ENCODE assay signal across 32 mouse cellular contexts in the genomic region with DNA sequence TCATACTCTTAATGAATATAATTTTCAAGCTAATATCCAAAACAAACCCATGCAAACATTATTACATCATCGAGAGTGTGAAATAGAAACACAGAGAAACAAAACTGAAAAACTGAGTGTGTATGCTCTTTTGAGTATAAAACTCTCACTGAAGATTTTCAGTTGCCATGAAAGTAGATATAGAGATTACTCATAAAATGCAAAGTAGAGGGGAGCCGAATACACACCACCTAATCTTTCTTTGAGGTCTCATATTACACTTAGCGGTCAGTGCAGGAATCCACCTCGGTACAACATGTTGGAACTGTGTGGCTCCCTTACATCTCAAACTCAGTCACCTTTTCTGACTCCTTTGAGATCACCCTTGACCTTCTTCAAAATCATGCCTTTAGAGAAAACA. TPM values are rescaled to one million over a fixed set of nuclear protein-coding genes. Genes with fewer than 3 reads are reported as not detected.
DNase-seq lines count a peak whose midpoint lies in the region; ATAC-seq and TF ChIP-seq lines count a peak whose summit lies in the region.
"Had no signal": no experiment of that assay in that cellular context is flagged by ENCODE, and none has a peak within 500 bp of the region (broad histone marks: within the 10 kb centered on the region; RNA-seq: fewer than 3 reads in every experiment).

No protein-coding gene starts in this region.

- H3K9ac ChIP-seq in CH12.LX (ENCODE audit: insufficient read depth, low read depth), result no peak overlapping the region
- H3K9ac ChIP-seq in kidney, embryonic 15.5 days, result no peak overlapping the region
- H3K9ac ChIP-seq: embryonic facial prominence, embryonic 12.5 days; forebrain, embryonic 13.5 days; heart, embryonic 13.5 days; hindbrain, embryonic 12.5 days; hindbrain, embryonic 15.5 days had no signal

- no peak for TF ChIP-seq POLR2A in CH12.LX (IDR thresholded peaks at IDR 0.05; ENCODE audit: low read depth, low read length)
- TF ChIP-seq POLR2A in embryonic fibroblast, embryonic 13.5 days (IDR thresholded peaks at IDR 0.05; ENCODE audit: low read depth, low read length), result no peak
- no peak for TF ChIP-seq POLR2A in myocyte (IDR thresholded peaks at IDR 0.05; ENCODE audit: insufficient read length, low read depth)

- DNase-seq in 3T3-L1 (ENCODE audit: low read depth, low spot score) (peak; percentile 35), CH12.LX (ENCODE audit: extremely low read depth) (peak; percentile 17)
- no peak for DNase-seq in layer of hippocampus, postnatal 25 days (ENCODE audit: extremely low spot score in 1 of 2, low spot score in 1 of 2)
- no peak for DNase-seq in Muller cell, postnatal 12 days (ENCODE audit: inconsistent ontology term)
- DNase-seq: adrenal gland, postnatal 10 days; adrenal gland, postnatal 36 days; cerebellum, adult 18-20 months; cerebellum, adult 9-10 months; cerebellum, postnatal 14 days; gastrocnemius, postnatal 10 days; gastrocnemius, postnatal 36 days; heart, adult 2 months had no signal

- H3K27ac ChIP-seq in CH12.LX (ENCODE audit: insufficient read depth, low read depth), result no peak overlapping the region
- peak overlapping the region; percentile 98 for H3K27ac ChIP-seq in embryonic fibroblast, embryonic 13.5 days (ENCODE audit: insufficient read depth, low read length)
- H3K27ac ChIP-seq in kidney, embryonic 15.5 days, result no peak overlapping the region
- H3K27ac ChIP-seq: embryonic facial prominence, embryonic 12.5 days; forebrain, embryonic 10.5 days; forebrain, embryonic 13.5 days; heart, adult 2 months; heart, embryonic 10.5 days; heart, embryonic 13.5 days; hindbrain, embryonic 12.5 days; hindbrain, embryonic 15.5 days had no signal

- no peak for TF ChIP-seq CTCF in CH12.LX (conservative IDR thresholded peaks at IDR 0.05 in 1 of 2, IDR thresholded peaks at IDR 0.05 in 1 of 2; ENCODE audit: low read depth in 2 of 2, low read length in 2 of 2)
- no peak for TF ChIP-seq CTCF in embryonic fibroblast, embryonic 13.5 days (IDR thresholded peaks at IDR 0.05; ENCODE audit: borderline replicate concordance, insufficient read depth, low read length)

- 43% methylated on average over 4 of the region's 4 CpGs for WGBS in kidney, embryonic 15.5 days

- H3K79me2 ChIP-seq in CH12.LX (replicated peaks; ENCODE audit: control insufficient read depth, extremely low read depth, insufficient read depth, poor library complexity, severe bottlenecking) (no peaks in the 10 kb centered on the region), myocyte (ENCODE audit: control insufficient read depth, insufficient read depth) (no peaks in the 10 kb centered on the region)

- TF ChIP-seq EP300 in CH12.LX (IDR thresholded peaks at IDR 0.05; ENCODE audit: low read length), result peak; percentile 50

- H3K4me3 ChIP-seq in CH12.LX (replicated peaks in 1 of 3; ENCODE audit: low read depth in 2 of 3, low read length in 2 of 3, poor library complexity in 1 of 3) (no peak overlapping the region), myocyte (no peak overlapping the region)
- no peak overlapping the region for H3K4me3 ChIP-seq in embryonic fibroblast, embryonic 13.5 days (ENCODE audit: insufficient read depth, low read length)
- H3K4me3 ChIP-seq in kidney, embryonic 15.5 days (replicated peaks), result no peak overlapping the region
- H3K4me3 ChIP-seq: embryonic facial prominence, embryonic 12.5 days; forebrain, embryonic 10.5 days; forebrain, embryonic 13.5 days; heart, adult 2 months; heart, embryonic 10.5 days; heart, embryonic 13.5 days; hindbrain, embryonic 12.5 days; hindbrain, embryonic 15.5 days had no signal

- H3ac ChIP-seq in myocyte (ENCODE audit: control insufficient read depth, insufficient read length), result no peak overlapping the region

- in situ Hi-C loops in CH12.LX (cut with MboI; ENCODE audit: low pct_ligation_motif_present, low pct_unique_long_range_greater_than_20kb, low sequenced_read_pairs), result no loop called here

- H3K9me3 ChIP-seq in CH12.LX (replicated peaks; ENCODE audit: low read length), result no peaks in the 10 kb centered on the region
- H3K9me3 ChIP-seq in kidney, embryonic 15.5 days (replicated peaks), result no peaks in the 10 kb centered on the region
- H3K9me3 ChIP-seq: embryonic facial prominence, embryonic 12.5 days; forebrain, embryonic 10.5 days; forebrain, embryonic 13.5 days; G1E; heart, embryonic 10.5 days; heart, embryonic 13.5 days; hindbrain, embryonic 12.5 days; hindbrain, embryonic 15.5 days had no signal

- H3K4me2 ChIP-seq in CH12.LX (ENCODE audit: insufficient read depth, low read depth, poor library complexity, severe bottlenecking), result peak overlapping the region; percentile 7; the same call in 1 of the 2 replicates
- H3K4me2 ChIP-seq in myocyte (ENCODE audit: low read depth), result peak overlapping the region; percentile 65
- H3K4me2 ChIP-seq in kidney, embryonic 15.5 days, result no peak overlapping the region
- H3K4me2 ChIP-seq: embryonic facial prominence, embryonic 12.5 days; forebrain, embryonic 13.5 days; heart, embryonic 13.5 days; hindbrain, embryonic 12.5 days; hindbrain, embryonic 15.5 days had no signal

- H3K4me1 ChIP-seq in CH12.LX (ENCODE audit: control insufficient read depth in 1 of 2, insufficient read depth in 2 of 2), result peaks cover 0 to 9% of the 10 kb centered on the region in 2 experiments; a peak in 3 of 4 replicates
- no peaks in the 10 kb centered on the region for H3K4me1 ChIP-seq in embryonic fibroblast, embryonic 13.5 days (ENCODE audit: control insufficient read depth, insufficient read depth, low read length)
- H3K4me1 ChIP-seq in kidney, embryonic 15.5 days, result 0 out of 2 replicates have a peak, but pooled peaks cover 3% of the 10 kb centered on the region
- H3K4me1 ChIP-seq: embryonic facial prominence, embryonic 12.5 days; forebrain, embryonic 10.5 days; forebrain, embryonic 13.5 days; heart, embryonic 10.5 days; hindbrain, embryonic 12.5 days; hindbrain, embryonic 15.5 days had no signal

- ATAC-seq in kidney, embryonic 15.5 days (replicated peaks; ENCODE audit: low FRiP score), result no peak
- ATAC-seq: forebrain, embryonic 13.5 days; forebrain, embryonic 16.5 days; intestine, embryonic 16.5 days had no signal

- H3K36me3 ChIP-seq in CH12.LX (replicated peaks in 1 of 2; ENCODE audit: control insufficient read depth in 1 of 2, insufficient read depth in 1 of 2, low read length in 1 of 2), result no peaks in the 10 kb centered on the region
- H3K36me3 ChIP-seq in myocyte (ENCODE audit: control insufficient read depth, insufficient read depth), result no peaks in the 10 kb centered on the region
- no peaks in the 10 kb centered on the region for H3K36me3 ChIP-seq in kidney, embryonic 15.5 days
- H3K36me3 ChIP-seq: embryonic facial prominence, embryonic 12.5 days; forebrain, embryonic 10.5 days; G1E; heart, embryonic 10.5 days; heart, embryonic 13.5 days; hindbrain, embryonic 12.5 days; hindbrain, embryonic 15.5 days had no signal

- H3K27me3 ChIP-seq in CH12.LX (replicated peaks) (no peaks in the 10 kb centered on the region), myocyte (ENCODE audit: control insufficient read depth, insufficient read depth, insufficient read length) (no peaks in the 10 kb centered on the region)
- H3K27me3 ChIP-seq in kidney, embryonic 15.5 days, result no peaks in the 10 kb centered on the region
- H3K27me3 ChIP-seq: embryonic facial prominence, embryonic 12.5 days; forebrain, embryonic 13.5 days; heart, embryonic 13.5 days; hindbrain, embryonic 12.5 days; hindbrain, embryonic 15.5 days had no signal

- dilution Hi-C loops in CH12.LX (cut with MboI; ENCODE audit: extremely low pct_ligation_motif_present, extremely low pct_unique_long_range_greater_than_20kb, low sequenced_read_pairs), result no loop called here

- no peak for TF ChIP-seq RAD21 in CH12.LX (IDR thresholded peaks at IDR 0.05; ENCODE audit: low read depth, low read length)

TF ChIP-seq in CH12.LX, 34 proteins besides CTCF, POLR2A, EP300 and RAD21 (continues in another document):
- TF ChIP-seq MAFK (IDR thresholded peaks at IDR 0.05; ENCODE audit: insufficient replicate concordance, low read length), result 0 out of 2 replicates have a peak, but pooled peaks have one; percentile 29
- TF ChIP-seq SMC3 (IDR thresholded peaks at IDR 0.05; ENCODE audit: low read depth, low read length), result no peak
- TF ChIP-seq RCOR1 (conservative IDR thresholded peaks at IDR 0.05; ENCODE audit: low read depth, low read length), result 0 out of 2 replicates have a peak, but pooled peaks have one; percentile 46
- peak; percentile 56 for TF ChIP-seq BHLHE40 (IDR thresholded peaks at IDR 0.05; ENCODE audit: low read depth, low read length)

TF ChIP-seq in myocyte, 11 proteins besides CTCF, POLR2A, EP300 and RAD21:
- TF ChIP-seq E2F4 (IDR thresholded peaks at IDR 0.05; ENCODE audit: insufficient read depth) (no peak), REST (IDR thresholded peaks at IDR 0.05; ENCODE audit: insufficient read depth, insufficient read length) (no peak), MYOD1 (IDR thresholded peaks at IDR 0.05; ENCODE audit: control insufficient read depth in 1 of 3, insufficient read length in 2 of 3, low read depth in 2 of 3) (no peak), TCF3 (IDR thresholded peaks at IDR 0.05; ENCODE audit: insufficient read length, low read depth) (no peak), CEBPB (IDR thresholded peaks at IDR 0.05; ENCODE audit: insufficient read depth, poor library complexity, severe bottlenecking) (no peak)
TF ChIP-seq in myocyte: peak in this region for 0.

RNA-seq across cellular contexts. Expression of gene Lipm, which starts 18.9 kb away (rescaled TPM):
- total RNA-seq in CH12.LX (2012; rRNA removed) (not detected in 2 replicates), CH12.LX (2014; rRNA removed) (not detected in 2 replicates)
- polyA plus RNA-seq in CH12.LX (2012; ENCODE audit: insufficient read length, low read depth) (not detected in 2 replicates), myocyte (2012; fragmentation: generic; extraction: Trizol) (not detected)
- 0.25 TPM in 1 of 2 replicates, not detected in the other for polyA plus RNA-seq in embryonic fibroblast, embryonic 13.5 days (2011; ENCODE audit: insufficient read length, low read depth, missing spikeins)
- under 1 TPM; 0.12 to 0.21 TPM for total RNA-seq in layer of hippocampus, postnatal 25 days (2021)
- 0.19 TPM in 1 of 2 replicates, not detected in the other for polyA plus RNA-seq in kidney, embryonic 15.5 days (2015; fragmentation: Nextera tagmentation; extraction: Ambion mirVana)
- total RNA-seq: adrenal gland, adult 18-20 months; adrenal gland, postnatal 10 days; adrenal gland, postnatal 36 days; G1E; gastrocnemius, adult 18-20 months; gastrocnemius, postnatal 10 days; gastrocnemius, postnatal 36 days; granulocyte monocyte progenitor cell, adult 5-6 weeks; heart, adult 2 months; heart, postnatal 25 days; hematopoietic stem cell, adult 5-6 weeks had no signal
- polyA plus RNA-seq: C2C12; forebrain, embryonic 10.5 days; forebrain, embryonic 13.5 days; forebrain, embryonic 16.5 days; G1E; heart, adult 2 months; heart, embryonic 10.5 days; heart, embryonic 13.5 days; hindbrain, embryonic 12.5 days; hindbrain, embryonic 15.5 days; intestine, embryonic 16.5 days had no signal

RNA-seq across cellular contexts. Expression of gene Ankrd22, which starts 46.2 kb away (rescaled TPM):
- not detected in 2 replicates for total RNA-seq in CH12.LX (2012; rRNA removed)
- not detected in 2 replicates for total RNA-seq in CH12.LX (2014; rRNA removed)
- polyA plus RNA-seq in CH12.LX (2012; ENCODE audit: insufficient read length, low read depth), result not detected in 2 replicates
- polyA plus RNA-seq in embryonic fibroblast, embryonic 13.5 days (2011; ENCODE audit: insufficient read length, low read depth, missing spikeins), result not detected in 2 replicates
- 0.06 TPM for polyA plus RNA-seq in myocyte (2012; fragmentation: generic; extraction: Trizol)
- under 1 TPM; 0.26 to 0.27 TPM for total RNA-seq in layer of hippocampus, postnatal 25 days (2021)
- polyA plus RNA-seq in kidney, embryonic 15.5 days (2015; fragmentation: Nextera tagmentation; extraction: Ambion mirVana), result 0.08 and 0.09 TPM in 2 replicates
- total RNA-seq: adrenal gland, adult 18-20 months; adrenal gland, postnatal 36 days; gastrocnemius, adult 18-20 months; gastrocnemius, postnatal 10 days; gastrocnemius, postnatal 36 days; heart, adult 2 months; heart, postnatal 25 days had no signal
- polyA plus RNA-seq: C2C12; forebrain, embryonic 13.5 days; forebrain, embryonic 16.5 days; G1E; heart, embryonic 10.5 days; hindbrain, embryonic 12.5 days; hindbrain, embryonic 15.5 days had no signal

RNA-seq across cellular contexts. Expression of gene Lipn, which starts 52.5 kb away (rescaled TPM):
- not detected in 2 replicates for total RNA-seq in CH12.LX (2012; rRNA removed)
- total RNA-seq in CH12.LX (2014; rRNA removed), result not detected in 2 replicates
- not detected in 2 replicates for polyA plus RNA-seq in CH12.LX (2012; ENCODE audit: insufficient read length, low read depth)
- not detected in 2 replicates for polyA plus RNA-seq in embryonic fibroblast, embryonic 13.5 days (2011; ENCODE audit: insufficient read length, low read depth, missing spikeins)
- polyA plus RNA-seq in myocyte (2012; fragmentation: generic; extraction: Trizol), result not detected
- not detected for total RNA-seq in layer of hippocampus, postnatal 25 days (2021)
- not detected in 2 replicates for polyA plus RNA-seq in kidney, embryonic 15.5 days (2015; fragmentation: Nextera tagmentation; extraction: Ambion mirVana)
- total RNA-seq: adrenal gland, adult 18-20 months; adrenal gland, postnatal 10 days; G1E; gastrocnemius, adult 18-20 months; gastrocnemius, postnatal 10 days; gastrocnemius, postnatal 36 days; granulocyte monocyte progenitor cell, adult 5-6 weeks; heart, adult 2 months; heart, postnatal 25 days; hematopoietic stem cell, adult 5-6 weeks had no signal
- polyA plus RNA-seq: embryonic facial prominence, embryonic 12.5 days; forebrain, embryonic 10.5 days; forebrain, embryonic 13.5 days; forebrain, embryonic 16.5 days; G1E; heart, adult 2 months; heart, embryonic 10.5 days; heart, embryonic 13.5 days; heart, embryonic 16.5 days; hindbrain, embryonic 12.5 days; hindbrain, embryonic 15.5 days; intestine, embryonic 16.5 days had no signal

Comparison
In these comparisons a context has a peak if more than half of its experiments do, and no peak if none do; other contexts are left out.
1. DNase-seq: peak in 3T3-L1 (single experiment) and CH12.LX (single experiment); none in layer of hippocampus, postnatal 25 days (0 of 2) and Muller cell, postnatal 12 days (single experiment).